Mouse (Mus musculus) c-Kit-positive CD71-positive TER-119-negative erythroid progenitor cells, embryonic 14.5 days (primary cell): ENCODE measurements at regions not wholly inside any gene's neighbourhood (a gene's known extent, or its start where the extent isn't known, plus 50 kb on each side); places are given as distances from the start of the nearest gene placed in this dataset.
"Not testable (repeated sequence)": the region's sequence is repeated elsewhere in the genome, so short reads cannot be mapped to it uniquely, and the experiment has no call there.

ENCODE experiments used
- DNase-seq: peaks from one replicate; pipeline ENCODE4 v3.0.0-alpha.2; 2013; ENCODE audit warnings: low read depth

DNA sequence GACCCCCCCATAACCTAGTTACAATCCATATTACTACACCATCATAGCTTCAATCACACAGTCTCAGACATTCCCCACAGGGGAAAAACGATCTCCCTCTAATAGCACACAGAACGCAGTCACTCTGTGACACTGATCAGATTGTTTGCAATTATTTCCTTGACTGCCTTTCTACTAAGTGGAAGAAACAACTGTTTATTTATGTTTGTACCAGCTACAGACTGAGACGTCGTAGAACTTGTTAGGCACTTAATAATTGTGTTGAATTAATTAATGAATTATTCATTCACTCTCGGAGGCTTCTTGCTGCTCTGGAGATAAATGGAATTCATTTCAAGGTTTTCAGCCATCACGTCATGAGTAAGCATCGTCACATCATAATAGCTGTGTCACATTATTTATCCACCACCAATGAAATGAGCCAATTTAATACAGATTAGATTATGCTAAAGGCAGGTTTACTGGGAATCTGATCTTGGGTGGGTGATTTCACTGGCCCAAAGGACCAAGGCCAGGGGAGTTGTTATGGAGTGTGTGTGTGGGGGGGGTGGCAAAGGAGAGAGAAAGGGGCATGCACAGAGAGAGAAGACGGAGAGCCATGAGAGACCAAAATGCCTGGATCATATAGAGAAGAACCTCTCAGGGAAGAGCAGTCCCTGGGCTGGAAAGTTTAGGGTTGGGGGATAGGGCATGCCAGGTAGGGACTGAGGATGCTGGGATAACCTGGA lies 355.7 kb upstream of the Zwint start:
- DNase-seq = no peak

GRCm38 (mm10) chr10:72309045-72309444 lies 345.6 kb upstream of the Zwint start:
- not testable (repeated sequence) for DNase-seq

DNA sequence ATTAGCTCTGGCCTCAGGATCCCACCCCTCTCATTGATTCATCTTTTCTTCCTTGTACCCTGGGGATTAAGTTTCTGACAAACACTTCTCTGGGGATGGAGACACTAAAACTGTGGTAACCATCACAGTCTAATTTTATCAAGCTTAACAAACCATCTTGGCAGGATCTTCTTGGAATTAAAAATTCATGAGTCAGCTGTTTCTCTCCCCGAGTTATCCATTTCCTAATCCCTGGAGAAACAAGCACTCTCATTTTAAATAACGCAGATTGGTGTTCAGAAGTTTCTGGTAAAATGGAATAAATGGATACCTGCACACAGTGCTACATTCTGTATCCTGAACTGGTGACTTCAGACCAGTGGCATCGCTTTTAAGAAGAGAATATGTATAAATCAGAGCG lies 336.3 kb upstream of the Zwint start:
- DNase-seq = no peak

GRCm38 (mm10) chr10:72320307-72320706 lies 334.3 kb upstream of the Zwint start:
- no peak for DNase-seq

DNA sequence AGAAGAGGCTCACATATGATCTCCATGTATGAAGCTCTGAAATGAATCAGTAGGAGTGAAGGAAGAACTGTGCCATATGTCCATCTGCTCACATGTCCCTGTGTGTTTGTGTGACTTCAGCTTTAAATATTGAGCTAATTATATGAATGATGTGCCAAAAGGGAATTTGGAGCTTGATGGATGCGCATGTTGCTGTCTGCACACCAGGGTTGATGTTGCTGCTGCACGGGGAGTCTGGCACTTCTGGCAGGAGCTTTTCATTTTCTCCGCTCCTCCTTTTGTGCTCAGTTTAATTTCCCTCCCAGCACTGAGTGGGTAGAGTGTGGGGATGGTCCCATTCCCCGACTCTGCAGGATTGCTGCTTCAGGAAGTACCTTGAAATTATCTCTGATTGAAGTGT lies 328.0 kb upstream of the Zwint start:
- no peak for DNase-seq

- DNase-seq = no peak
These were observed 307.4 kb upstream of the Zwint start for GRCm38 (mm10) chr10:72347253-72347652.

DNA sequence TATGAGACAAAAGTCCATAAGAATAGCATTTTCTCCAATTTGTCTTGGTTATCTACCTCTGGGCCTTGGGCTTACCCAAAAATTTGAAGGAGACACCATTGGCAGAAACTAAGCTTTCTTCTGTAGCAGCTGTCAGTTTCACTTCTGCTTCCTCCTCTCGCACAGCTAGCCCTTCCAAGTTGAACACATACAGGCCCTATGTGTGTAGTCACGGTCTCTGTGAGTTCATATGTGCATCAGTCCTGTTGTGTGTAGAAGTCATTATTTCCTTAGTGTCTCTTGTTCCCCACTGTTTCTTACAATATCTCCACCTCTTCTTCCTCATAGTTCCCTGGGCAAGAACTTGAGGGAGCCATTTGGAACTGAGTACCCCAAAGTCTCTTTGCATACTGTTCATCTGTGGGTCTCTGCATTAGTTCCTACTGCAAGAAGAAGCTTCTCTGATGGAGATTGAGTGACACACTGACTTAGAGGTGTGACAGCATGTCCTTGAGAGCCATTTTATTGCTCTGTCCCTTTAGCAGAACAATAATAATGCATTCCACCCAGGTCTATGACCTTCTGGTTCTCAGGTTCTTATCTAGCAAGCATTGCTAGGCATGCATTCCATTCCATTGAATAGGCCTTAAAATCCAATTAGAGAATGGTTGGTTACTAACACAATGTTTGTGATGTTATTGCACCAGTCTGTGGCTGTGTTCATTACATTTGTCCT lies 306.5 kb upstream of the Zwint start:
- no peak for DNase-seq

DNA sequence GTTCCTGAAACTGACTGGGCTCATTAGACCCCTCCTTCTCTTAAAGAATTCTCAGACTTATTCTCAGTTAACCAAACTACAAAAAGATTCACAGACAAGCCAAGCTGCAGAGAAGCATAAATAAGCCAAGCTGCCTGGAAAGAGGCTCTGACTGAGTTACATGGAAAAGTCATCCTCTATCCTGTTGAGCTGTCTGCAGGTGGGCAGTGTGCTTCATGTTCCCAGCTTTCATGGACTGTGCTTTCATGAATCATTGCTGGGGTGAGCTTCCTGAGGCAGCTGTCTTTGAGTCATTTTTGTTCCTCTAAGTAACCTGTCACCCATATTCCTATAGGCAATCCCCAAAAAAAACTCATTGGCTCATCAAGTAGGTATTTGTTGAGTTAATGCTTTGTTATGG lies 301.8 kb upstream of the Zwint start:
- DNase-seq = no peak

GRCm38 (mm10) chr10:72353515-72353914 lies 301.1 kb upstream of the Zwint start:
- no peak for DNase-seq

DNA sequence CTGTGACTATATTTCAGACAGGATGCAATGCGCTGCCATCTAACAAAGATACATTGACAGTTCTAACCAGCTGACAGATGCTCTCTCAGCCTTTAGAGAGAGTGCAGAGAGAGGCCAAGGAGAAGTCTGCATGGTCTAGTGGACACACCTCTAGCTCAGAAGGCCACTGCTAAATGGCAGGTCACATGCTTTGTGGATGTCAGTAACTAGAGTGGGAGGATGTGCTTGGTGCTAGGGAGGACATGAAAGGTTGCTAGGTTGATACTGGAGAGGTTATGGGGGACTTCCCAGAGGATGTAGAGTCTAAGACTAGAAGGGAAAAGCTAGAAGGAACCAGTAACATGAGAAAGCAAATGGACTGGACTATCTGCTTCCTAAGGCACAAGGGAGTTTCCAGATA lies 271.3 kb upstream of the Zwint start:
- DNase-seq = no peak

DNA sequence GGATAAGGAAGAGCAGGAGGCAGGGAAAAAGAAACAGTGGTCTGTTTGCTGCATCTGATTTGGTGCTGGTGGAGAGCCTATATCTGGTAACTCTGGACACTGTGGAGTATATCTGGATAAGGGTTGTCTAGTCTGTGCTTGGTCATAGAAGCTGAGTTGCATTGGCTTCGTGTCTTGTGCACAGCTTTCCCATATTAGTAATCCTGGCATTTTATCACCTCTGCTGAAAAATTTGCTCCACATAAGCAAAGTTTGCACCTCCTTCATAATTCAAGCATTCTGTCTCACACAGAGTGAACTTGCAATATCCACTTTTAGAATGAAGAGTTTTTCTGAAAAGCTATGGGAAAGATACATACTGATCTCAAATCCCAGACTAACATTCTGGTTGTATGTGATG lies 269.8 kb upstream of the Zwint start:
- no peak for DNase-seq

GRCm38 (mm10) chr10:72391397-72391796 lies 263.2 kb upstream of the Zwint start:
- DNase-seq = peak; percentile 1

- no peak for DNase-seq
These were observed 261.2 kb upstream of the Zwint start for GRCm38 (mm10) chr10:72393279-72394041.

DNA sequence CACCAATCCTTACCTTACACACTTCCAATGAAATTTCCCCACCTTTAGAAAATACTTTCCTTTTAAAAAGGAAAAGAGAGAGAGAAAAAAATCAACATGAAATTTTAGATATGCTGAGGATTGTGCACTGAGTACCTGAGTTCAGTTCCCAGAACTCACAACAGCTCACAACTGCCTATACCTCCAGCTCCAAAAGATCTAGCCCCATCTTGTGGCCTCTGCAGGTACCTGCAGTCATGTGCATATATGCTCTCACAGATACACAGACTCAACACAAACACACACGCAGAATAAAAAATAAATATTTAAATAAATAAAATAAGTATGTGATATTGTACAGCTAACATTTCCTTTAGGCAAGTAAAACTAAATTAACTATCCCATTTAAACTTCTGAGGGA lies 260.3 kb upstream of the Zwint start:
- DNase-seq = no peak

DNA sequence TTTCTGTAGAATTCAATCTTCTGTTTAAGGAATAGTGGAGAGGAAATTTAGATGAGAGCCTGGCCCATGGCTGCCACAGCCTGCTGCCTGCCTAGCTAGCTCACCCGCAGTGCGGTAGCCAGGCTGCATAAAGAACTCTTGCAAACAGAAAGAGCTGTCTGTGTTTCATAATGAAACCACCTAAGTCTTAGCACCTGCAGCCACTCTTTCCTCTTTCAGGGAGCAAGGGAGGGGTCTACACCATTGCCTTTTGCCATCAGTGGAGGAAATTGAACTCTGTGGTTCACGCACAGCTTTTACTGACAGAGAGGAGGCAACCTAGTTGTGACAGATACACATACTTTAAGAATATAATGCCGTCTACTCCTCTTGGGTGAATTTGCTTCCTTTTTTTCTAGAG lies 251.4 kb upstream of the Zwint start:
- no peak for DNase-seq

- DNase-seq = no peak
These were observed 244.3 kb upstream of the Zwint start for GRCm38 (mm10) chr10:72410305-72410704.

GRCm38 (mm10) chr10:72411670-72412069 lies 243.0 kb upstream of the Zwint start:
- no peak for DNase-seq

DNA sequence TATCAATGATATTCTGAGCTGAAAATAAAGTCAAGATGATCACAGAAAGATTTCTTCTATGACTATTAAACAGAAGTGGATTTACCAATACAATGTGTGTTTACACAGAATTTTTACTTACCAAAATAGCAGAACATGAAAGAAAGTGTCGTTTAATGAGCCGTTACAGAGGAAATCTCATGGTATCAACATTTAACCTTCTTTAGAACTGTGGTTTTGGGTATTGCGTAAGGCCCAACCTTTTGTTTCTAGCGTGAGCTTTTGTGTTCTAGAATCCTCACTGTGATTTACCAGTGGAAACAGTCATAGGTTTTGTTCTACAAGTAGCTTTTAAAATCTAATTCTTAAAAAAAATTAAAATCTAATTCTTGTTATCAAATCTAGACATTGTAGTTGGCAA lies 200.0 kb upstream of the Zwint start:
- DNase-seq = no peak

DNA sequence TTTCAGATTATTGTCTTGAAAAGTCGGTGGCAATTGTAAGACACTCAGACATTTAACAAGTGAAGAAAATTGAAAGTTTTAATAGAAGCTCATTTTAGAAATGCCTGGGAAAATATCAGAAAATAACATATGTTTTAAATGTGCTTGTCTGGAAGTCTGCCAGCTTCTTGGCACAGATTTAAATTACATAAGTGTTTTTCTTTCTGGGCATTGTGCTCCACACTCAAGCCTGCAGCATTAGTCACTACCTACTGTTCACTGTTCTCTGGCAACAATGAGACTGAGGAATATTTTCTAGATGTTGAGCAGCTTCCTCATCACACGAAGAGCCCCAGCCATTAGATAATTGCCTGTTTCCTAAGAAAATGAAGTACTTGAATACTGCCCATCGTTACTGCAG lies 170.3 kb upstream of the Zwint start:
- DNase-seq = no peak

- no peak for DNase-seq
These were observed 122.2 kb upstream of the Zwint start for GRCm38 (mm10) chr10:72532431-72532830.

GRCm38 (mm10) chr10:72533427-72533826 lies 121.2 kb upstream of the Zwint start:
- DNase-seq = no peak

GRCm38 (mm10) chr10:72533859-72534258 lies 120.8 kb upstream of the Zwint start:
- DNase-seq = no peak

- DNase-seq = no peak
These were observed 105.1 kb upstream of the Zwint start for GRCm38 (mm10) chr10:72549564-72549963.
